Mouse (Mus musculus): ENCODE results near the gene Glyr1. TPM values are rescaled to one million over a fixed set of nuclear protein-coding genes. Genes with fewer than 3 reads are reported as not detected.
A peak's percentile ranks its signal among the peaks of the same experiment; 100 is the strongest.

Glyr1 gene
- total and polyA plus RNA-seq, 3 experiments: 44.8 to 103 (median 68.7) TPM

DNA sequence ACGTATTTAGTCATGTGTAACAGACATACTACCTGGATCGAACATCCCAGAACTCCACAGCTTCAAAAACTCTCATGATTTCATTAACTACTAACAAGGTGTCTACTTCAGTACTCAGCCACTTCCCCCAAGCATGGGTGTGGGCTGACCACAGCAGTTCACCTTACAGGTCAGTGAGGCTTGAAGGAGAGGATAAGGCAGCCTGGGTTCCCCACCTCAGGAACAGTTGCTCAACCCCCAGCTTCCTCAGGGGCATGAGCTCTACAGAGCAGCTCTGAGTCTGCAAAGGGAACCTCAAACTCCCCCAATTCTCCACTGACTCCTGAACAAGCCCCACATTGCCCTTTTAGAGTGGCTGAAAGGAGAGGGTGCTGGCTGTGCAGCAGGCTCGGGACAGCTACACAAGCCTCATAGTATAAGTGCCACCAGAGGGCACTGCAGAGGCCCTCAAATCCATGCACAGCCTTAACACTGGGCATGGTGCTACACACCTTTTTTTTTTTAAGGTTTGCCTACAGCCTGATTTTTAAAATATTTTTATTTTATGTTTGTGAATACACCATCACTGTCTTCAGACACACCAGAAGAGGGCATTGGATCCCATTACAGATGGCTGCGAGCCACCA lies 69.8 kb downstream of the Glyr1 start:
- Histone ChIP-seq H3K9me3 (replicated peaks; ENCODE audit: insufficient read depth, low read length) (no peaks in the 10 kb centered on the region), H3K9ac (ENCODE audit: control insufficient read depth, low read depth, low read length, poor library complexity, severe bottlenecking) (no peak overlapping the region), H3K36me3 (ENCODE audit: control insufficient read depth in 1 of 2, insufficient read depth in 2 of 2, low read length in 2 of 2) (no peaks in the 10 kb centered on the region), H3K4me1 (ENCODE audit: control insufficient read depth in 1 of 2, insufficient read depth in 2 of 2, low read length in 2 of 2) (no peaks in the 10 kb centered on the region), H3K4me3 (ENCODE audit: control insufficient read depth in 1 of 2, insufficient read depth in 1 of 2, low read depth in 2 of 2, low read length in 2 of 2) (no peak overlapping the region), H3K79me2 (ENCODE audit: control insufficient read depth, insufficient read depth, low read length, poor library complexity) (no peaks in the 10 kb centered on the region), H3K27ac (ENCODE audit: control insufficient read depth, low read depth, low read length) (no peak overlapping the region), H3K27me3 (ENCODE audit: control insufficient read depth in 1 of 2, insufficient read depth in 2 of 2, low read length in 2 of 2) (peaks cover 0 to 6% of the 10 kb centered on the region in 2 experiments; a peak in 2 of 4 replicates)
- no peak for TF ChIP-seq SIN3A (IDR thresholded peaks at IDR 0.05; ENCODE audit: low read length)
- TF ChIP-seq TCF12 (IDR thresholded peaks at IDR 0.05; ENCODE audit: low read depth, low read length): no peak
- TF ChIP-seq CTCF (IDR thresholded peaks at IDR 0.05 in 2 of 3, conservative IDR thresholded peaks at IDR 0.05 in 1 of 3; ENCODE audit: control insufficient read depth in 1 of 3, insufficient read depth in 1 of 3, low read depth in 2 of 3, low read length in 3 of 3, poor library complexity in 1 of 3, severe bottlenecking in 1 of 3): peak; percentile 58 to 79 (median 74)
- no peak for TF ChIP-seq JUND (IDR thresholded peaks at IDR 0.05; ENCODE audit: low read depth, low read length)
- TF ChIP-seq ZC3H11A (IDR thresholded peaks at IDR 0.05; ENCODE audit: low read depth, low read length): peak; percentile 54; the same call in 1 of the 2 replicates
- TF ChIP-seq RCOR1 (IDR thresholded peaks at IDR 0.05; ENCODE audit: low read depth, low read length): no peak
- TF ChIP-seq SMC3 (IDR thresholded peaks at IDR 0.05; ENCODE audit: low read depth, low read length): peak; percentile 92
- TF ChIP-seq ZNF384 (IDR thresholded peaks at IDR 0.05; ENCODE audit: low read depth, low read length): peak; percentile 63
- TF ChIP-seq MAZ (IDR thresholded peaks at IDR 0.05; ENCODE audit: low read depth, low read length): no peak
- no peak for TF ChIP-seq GABPA (IDR thresholded peaks at IDR 0.05; ENCODE audit: low read depth, low read length)
- TF ChIP-seq RAD21 (IDR thresholded peaks at IDR 0.05; ENCODE audit: low read depth, low read length): peak; percentile 55
- no peak for TF ChIP-seq EP300 (IDR thresholded peaks at IDR 0.05; ENCODE audit: low read depth in 1 of 2, low read length in 2 of 2)
- DNase-seq (ENCODE audit: low read depth, low spot score): peak; percentile 64

DNA sequence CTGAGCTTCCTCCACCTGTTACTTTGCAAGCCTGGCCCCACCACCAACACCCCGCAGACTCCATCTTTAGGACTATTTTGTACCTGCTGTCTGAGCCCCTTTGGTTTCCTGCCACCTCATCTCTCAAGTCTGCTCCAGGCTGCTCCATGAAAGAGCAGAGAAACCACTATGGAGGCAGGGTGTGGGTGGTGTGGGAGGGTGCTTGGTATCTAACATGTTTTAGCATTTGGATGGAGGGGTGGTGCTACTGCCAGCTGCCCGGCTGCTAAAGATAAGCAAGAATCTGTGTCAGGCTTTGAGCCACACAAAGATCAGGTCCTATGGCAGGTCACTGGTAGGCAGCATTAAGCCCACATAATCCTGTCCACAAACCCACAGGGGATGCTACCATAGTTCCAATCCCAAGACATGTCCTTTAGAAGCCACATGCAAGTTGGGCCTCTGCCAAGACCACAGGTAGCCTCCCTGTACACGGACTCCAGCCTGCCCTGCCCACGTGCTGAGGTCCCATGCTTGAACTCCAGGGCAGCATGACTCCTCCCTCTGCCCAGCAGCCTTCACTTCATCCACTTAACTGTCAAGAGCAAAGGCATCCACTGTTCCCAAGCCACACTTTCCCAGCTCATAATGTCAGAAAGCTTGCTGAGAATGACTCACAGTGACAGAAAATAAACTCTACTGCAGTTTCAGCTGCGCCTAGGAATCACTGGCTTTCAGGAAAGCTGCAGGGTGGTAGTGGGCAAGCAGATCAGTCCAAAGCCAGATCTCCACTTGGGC lies 71.2 kb downstream of the Glyr1 start:
- TF ChIP-seq RAD21 (IDR thresholded peaks at IDR 0.05; ENCODE audit: low read depth, low read length) (no peak), SIN3A (IDR thresholded peaks at IDR 0.05; ENCODE audit: low read length) (no peak), USF2 (IDR thresholded peaks at IDR 0.05; ENCODE audit: borderline replicate concordance in 1 of 2, insufficient read depth in 1 of 2, low read depth in 1 of 2, low read length in 2 of 2) (no peak), KAT2A (conservative IDR thresholded peaks at IDR 0.05; ENCODE audit: low read depth, low read length) (no peak), HCFC1 (IDR thresholded peaks at IDR 0.05; ENCODE audit: low read depth, low read length) (no peak), POLR2A (IDR thresholded peaks at IDR 0.05; ENCODE audit: control insufficient read depth in 1 of 2, insufficient read depth in 1 of 2, low read depth in 1 of 2, low read length in 2 of 2, poor library complexity in 1 of 2) (no peak)
- Histone ChIP-seq H3K27me3 (ENCODE audit: control insufficient read depth in 1 of 2, insufficient read depth in 2 of 2, low read length in 2 of 2) (peaks cover 0 to 3% of the 10 kb centered on the region in 2 experiments; a peak in 2 of 4 replicates), H3K9ac (ENCODE audit: control insufficient read depth, low read depth, low read length, poor library complexity, severe bottlenecking) (no peak overlapping the region), H3K27ac (ENCODE audit: control insufficient read depth, low read depth, low read length) (no peak overlapping the region), H3K4me1 (ENCODE audit: control insufficient read depth in 1 of 2, insufficient read depth in 2 of 2, low read length in 2 of 2) (no peaks in the 10 kb centered on the region), H3K4me3 (ENCODE audit: control insufficient read depth in 1 of 2, insufficient read depth in 1 of 2, low read depth in 2 of 2, low read length in 2 of 2) (no peak overlapping the region), H3K9me3 (replicated peaks; ENCODE audit: insufficient read depth, low read length) (no peaks in the 10 kb centered on the region), H3K79me2 (ENCODE audit: control insufficient read depth, insufficient read depth, low read length, poor library complexity) (no peaks in the 10 kb centered on the region), H3K36me3 (ENCODE audit: control insufficient read depth in 1 of 2, insufficient read depth in 2 of 2, low read length in 2 of 2) (no peaks in the 10 kb centered on the region)
- DNase-seq (ENCODE audit: low read depth, low spot score): no peak
